Mouse (Mus musculus): Measurements from ENCODE around the gene Gm20479. TPM values are rescaled to one million over a fixed set of nuclear protein-coding genes. Genes with fewer than 3 reads are reported as not detected.
A peak's percentile ranks its signal among the peaks of the same experiment; 100 is the strongest.

The Gm20479 gene
- polyA plus RNA-seq, 1 experiment from 2014 or later, result 0.72 TPM

- no peaks in the 10 kb centered on the region; the same call in 1 of the 2 replicates for H3K4me1 ChIP-seq (replicated peaks; ENCODE audit: control insufficient read depth, insufficient read depth, low read length)
- no peaks in the 10 kb centered on the region for H3K9me3 ChIP-seq (ENCODE audit: control insufficient read depth)
- no peak overlapping the region for H3K9ac ChIP-seq (ENCODE audit: low read depth, low read length)
- TF ChIP-seq CTCF (IDR thresholded peaks at IDR 0.05; ENCODE audit: low read depth), result peak; percentile 86
- H3K4me2 ChIP-seq (replicated peaks; ENCODE audit: low read depth), result peak overlapping the region; percentile 21; the same call in 1 of the 2 replicates
- H3K4me3 ChIP-seq (ENCODE audit: low read depth, low read length), result no peak overlapping the region
- no peak overlapping the region for H3K27ac ChIP-seq (ENCODE audit: low read depth, low read length)
- 17% methylated on average over 26 of the region's 26 CpGs for WGBS
- H3K36me3 ChIP-seq (ENCODE audit: control insufficient read depth, insufficient read depth), result no peaks in the 10 kb centered on the region
- peak; percentile 64 for ATAC-seq
- H3K27me3 ChIP-seq (replicated peaks; ENCODE audit: control insufficient read depth, insufficient read depth, low read length), result peaks cover 58% of the 10 kb centered on the region
Measured at GRCm38 (mm10) chr7:27397048-27397949, 40.1 kb upstream of the Gm20479 start.

DNA sequence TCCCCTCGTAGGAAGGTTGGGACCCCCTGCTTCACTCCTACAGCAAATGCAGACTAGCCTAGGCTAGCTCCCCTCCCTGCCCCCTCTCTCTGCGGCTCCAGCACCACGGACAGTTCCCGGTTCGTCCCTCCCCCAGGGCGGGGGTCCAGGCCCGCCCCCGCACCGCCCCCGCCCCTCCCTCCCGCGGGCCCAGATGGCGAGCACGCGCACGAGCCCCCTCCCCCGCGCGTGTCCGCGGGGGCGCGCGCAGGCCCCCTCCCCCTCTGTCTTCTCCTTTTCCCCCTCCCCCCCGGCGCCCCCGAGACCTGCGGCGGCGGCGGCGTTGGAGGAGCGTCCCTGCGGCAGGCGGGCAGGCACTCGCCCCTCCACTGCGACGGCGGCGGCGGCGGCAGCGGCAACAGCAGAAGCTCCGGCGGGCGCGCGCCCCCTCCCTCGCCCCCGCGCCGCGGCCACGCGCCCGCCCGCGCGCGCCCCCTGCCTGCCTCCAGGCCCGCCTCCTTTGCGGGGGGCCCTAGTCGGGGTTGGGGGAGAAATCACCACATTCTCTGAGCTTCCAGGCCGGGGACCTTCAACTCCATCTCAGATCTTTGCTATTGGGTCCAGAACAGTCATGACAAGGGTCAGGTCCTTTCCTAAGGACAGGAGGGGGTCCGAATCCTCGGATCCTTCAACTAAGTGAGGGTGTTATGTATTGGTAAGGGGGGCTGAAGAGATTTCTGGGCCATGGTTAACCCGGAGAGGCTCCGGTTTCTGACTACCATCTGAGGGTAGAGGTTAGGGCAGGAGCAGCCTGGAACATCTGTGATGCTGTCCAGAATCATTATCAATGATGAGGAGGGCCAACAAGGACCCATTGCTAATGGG is 39.2 kb upstream of the Gm20479 start:
- Histone ChIP-seq H3K4me3 (ENCODE audit: low read depth, low read length) (peak overlapping the region; percentile 46), H3K9me3 (ENCODE audit: control insufficient read depth) (no peaks in the 10 kb centered on the region), H3K4me1 (replicated peaks; ENCODE audit: control insufficient read depth, insufficient read depth, low read length) (no peaks in the 10 kb centered on the region; the same call in 1 of the 2 replicates), H3K36me3 (ENCODE audit: control insufficient read depth, insufficient read depth) (no peaks in the 10 kb centered on the region), H3K27ac (ENCODE audit: low read depth, low read length) (no peak overlapping the region), H3K9ac (ENCODE audit: low read depth, low read length) (no peak overlapping the region), H3K4me2 (replicated peaks; ENCODE audit: low read depth) (peak overlapping the region; percentile 74), H3K27me3 (replicated peaks; ENCODE audit: control insufficient read depth, insufficient read depth, low read length) (peaks cover 59% of the 10 kb centered on the region)
- ATAC-seq, result no peak
- WGBS, result 2% methylated on average over 50 of the region's 68 CpGs
- no peak for TF ChIP-seq CTCF (IDR thresholded peaks at IDR 0.05; ENCODE audit: low read depth)

GRCm38 (mm10) chr7:27395521-27396183 is 38.4 kb upstream of the Gm20479 start:
- Histone ChIP-seq H3K4me1 (replicated peaks; ENCODE audit: control insufficient read depth, insufficient read depth, low read length) (no peaks in the 10 kb centered on the region; the same call in 1 of the 2 replicates), H3K36me3 (ENCODE audit: control insufficient read depth, insufficient read depth) (no peaks in the 10 kb centered on the region), H3K9me3 (ENCODE audit: control insufficient read depth) (no peaks in the 10 kb centered on the region), H3K9ac (ENCODE audit: low read depth, low read length) (no peak overlapping the region), H3K4me3 (ENCODE audit: low read depth, low read length) (peak overlapping the region; percentile 46), H3K4me2 (replicated peaks; ENCODE audit: low read depth) (peak overlapping the region; percentile 74; the same call in 1 of the 2 replicates), H3K27me3 (replicated peaks; ENCODE audit: control insufficient read depth, insufficient read depth, low read length) (peaks cover 56% of the 10 kb centered on the region), H3K27ac (ENCODE audit: low read depth, low read length) (no peak overlapping the region)
- no peak for ATAC-seq
- WGBS, result 2% methylated on average over 22 of the region's 22 CpGs
- no peak for TF ChIP-seq CTCF (IDR thresholded peaks at IDR 0.05; ENCODE audit: low read depth)

DNA sequence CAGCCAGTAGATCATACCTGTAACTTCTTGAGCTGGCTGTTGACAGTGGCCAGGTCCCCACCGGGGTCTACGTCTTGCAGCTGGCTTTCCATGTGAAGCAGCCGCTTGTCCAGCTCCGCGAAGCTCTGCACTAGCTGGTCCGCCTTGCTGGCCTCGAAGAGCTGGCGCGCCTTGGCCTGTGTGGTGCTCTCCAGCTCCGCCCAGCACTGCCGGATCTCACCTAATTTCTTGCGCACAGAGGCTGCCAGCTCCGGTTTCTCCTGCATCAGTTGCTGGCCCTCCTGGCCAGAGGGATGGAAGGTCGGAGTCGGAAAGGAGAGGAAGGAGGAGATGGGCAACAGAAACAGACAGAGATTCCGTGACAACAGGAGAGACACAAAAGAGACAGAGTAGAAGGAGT is 34.2 kb upstream of the Gm20479 start:
- Histone ChIP-seq H3K27ac (ENCODE audit: low read depth, low read length) (no peak overlapping the region), H3K9me3 (ENCODE audit: control insufficient read depth) (no peaks in the 10 kb centered on the region), H3K4me2 (replicated peaks; ENCODE audit: low read depth) (no peak overlapping the region), H3K4me1 (replicated peaks; ENCODE audit: control insufficient read depth, insufficient read depth, low read length) (no peaks in the 10 kb centered on the region; the same call in 1 of the 2 replicates), H3K9ac (ENCODE audit: low read depth, low read length) (no peak overlapping the region), H3K4me3 (ENCODE audit: low read depth, low read length) (no peak overlapping the region), H3K27me3 (replicated peaks; ENCODE audit: control insufficient read depth, insufficient read depth, low read length) (peaks cover 35% of the 10 kb centered on the region), H3K36me3 (ENCODE audit: control insufficient read depth, insufficient read depth) (no peaks in the 10 kb centered on the region)
- no peak for ATAC-seq
- no peak for TF ChIP-seq CTCF (IDR thresholded peaks at IDR 0.05; ENCODE audit: low read depth)
- 31% methylated on average over 16 of the region's 16 CpGs for WGBS

DNA sequence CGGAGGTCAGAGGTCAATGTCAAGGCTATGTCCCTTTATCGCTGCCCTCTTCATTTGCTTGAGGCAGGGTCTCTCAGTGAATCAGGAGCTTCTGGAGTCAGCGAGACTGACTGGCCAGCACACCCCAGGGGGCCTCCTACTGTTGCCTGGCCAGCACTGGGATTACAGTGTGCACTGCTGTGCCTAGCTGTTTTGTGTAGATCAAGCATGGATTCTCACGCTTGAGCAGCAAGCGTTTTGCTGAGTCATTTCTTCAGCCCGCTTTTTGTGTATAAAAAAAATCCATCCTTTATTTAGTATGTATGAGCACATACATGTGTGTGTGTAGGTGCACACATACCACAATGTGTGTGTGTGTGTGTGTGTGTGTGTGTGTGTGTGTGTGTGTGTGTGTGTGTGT is 32.0 kb upstream of the Gm20479 start:
- WGBS, result 69% methylated on average over 6 of the region's 6 CpGs
- ATAC-seq, result no peak
- no peak overlapping the region for H3K4me2 ChIP-seq (replicated peaks; ENCODE audit: low read depth)

More for the DNA sequence above, 32.0 kb upstream of the Gm20479 start:
- no peak overlapping the region for H3K4me3 ChIP-seq (ENCODE audit: low read depth, low read length)
- H3K36me3 ChIP-seq (ENCODE audit: control insufficient read depth, insufficient read depth), result no peaks in the 10 kb centered on the region
- peaks cover 15% of the 10 kb centered on the region for H3K27me3 ChIP-seq (replicated peaks; ENCODE audit: control insufficient read depth, insufficient read depth, low read length)
- no peaks in the 10 kb centered on the region for H3K4me1 ChIP-seq (replicated peaks; ENCODE audit: control insufficient read depth, insufficient read depth, low read length)
- H3K9ac ChIP-seq (ENCODE audit: low read depth, low read length), result no peak overlapping the region
- H3K9me3 ChIP-seq (ENCODE audit: control insufficient read depth), result no peaks in the 10 kb centered on the region
- no peak overlapping the region for H3K27ac ChIP-seq (ENCODE audit: low read depth, low read length)
- no peak for TF ChIP-seq CTCF (IDR thresholded peaks at IDR 0.05; ENCODE audit: low read depth)
